Comparison of ENCODE assay signal across 21 mouse cellular contexts in genomic region chr8:84389173-84389572, GRCm38 (mm10). TPM values are rescaled to one million over a fixed set of nuclear protein-coding genes. Genes with fewer than 3 reads are reported as not detected.
"Had no signal": no experiment of that assay in that cellular context is flagged by ENCODE, and none has a peak within 500 bp of the region (broad histone marks: within the 10 kb centered on the region; RNA-seq: fewer than 3 reads in every experiment).

No protein-coding gene starts in this region.

- H3K27ac ChIP-seq: layer of hippocampus, adult 2 months; limb, embryonic 10.5 days; limb, embryonic 13.5 days; liver, embryonic 12.5 days; liver, embryonic 15.5 days; midbrain, embryonic 10.5 days; midbrain, embryonic 13.5 days; neural tube, embryonic 13.5 days had no signal

- ATAC-seq: liver, embryonic 12.5 days; midbrain, embryonic 13.5 days; midbrain, embryonic 16.5 days had no signal

- H3K9me3 ChIP-seq: limb, embryonic 10.5 days; limb, embryonic 13.5 days; liver, embryonic 12.5 days; liver, embryonic 15.5 days; midbrain, embryonic 10.5 days; midbrain, embryonic 13.5 days; neural tube, embryonic 13.5 days had no signal

- H3K9ac ChIP-seq: limb, embryonic 13.5 days; liver, embryonic 12.5 days; liver, embryonic 15.5 days; midbrain, embryonic 13.5 days; neural tube, embryonic 13.5 days had no signal

- H3K36me3 ChIP-seq: limb, embryonic 10.5 days; limb, embryonic 13.5 days; liver, embryonic 12.5 days; liver, embryonic 15.5 days; midbrain, embryonic 10.5 days; midbrain, embryonic 13.5 days; neural tube, embryonic 13.5 days had no signal

- H3K27me3 ChIP-seq: limb, embryonic 13.5 days; liver, embryonic 12.5 days; liver, embryonic 15.5 days; midbrain, embryonic 13.5 days; neural tube, embryonic 13.5 days had no signal

- H3K4me1 ChIP-seq: limb, embryonic 10.5 days; limb, embryonic 13.5 days; liver, embryonic 12.5 days; liver, embryonic 15.5 days; megakaryocyte, embryonic 14.5 days; midbrain, embryonic 10.5 days; midbrain, embryonic 13.5 days; neural tube, embryonic 13.5 days had no signal

- DNase-seq: layer of hippocampus, adult 9-11 months; liver; lung, adult 18-20 months; retina, postnatal 1 day; right cerebral cortex, postnatal 25 days; spleen, adult 18-20 months; thymus, adult 2 months; thymus, postnatal 14 days; thymus, postnatal 4 days had no signal

- H3K4me2 ChIP-seq: limb, embryonic 13.5 days; liver, embryonic 12.5 days; liver, embryonic 15.5 days; midbrain, embryonic 13.5 days; neural tube, embryonic 13.5 days had no signal

- H3K4me3 ChIP-seq: layer of hippocampus, adult 2 months; limb, embryonic 10.5 days; limb, embryonic 13.5 days; liver, embryonic 12.5 days; liver, embryonic 15.5 days; megakaryocyte, embryonic 14.5 days; midbrain, embryonic 10.5 days; midbrain, embryonic 13.5 days; myocyte; neural tube, embryonic 13.5 days had no signal

RNA-seq across cellular contexts. Expression of gene Cacna1a, which starts 0.9 kb away (rescaled TPM):
- total RNA-seq: monocyte, adult 5-6 weeks had no signal
